Mouse (Mus musculus) neural tube, embryonic 12.5 days (tissue): ENCODE results near the gene Wbp2. TPM values are rescaled to one million over a fixed set of nuclear protein-coding genes. Genes with fewer than 3 reads are reported as not detected.

Experiments used
- ATAC-seq: fragments of 200-750 bp; cut with Nextera tagmentation; 2 replicates; pipeline ENCODE4 v1.8.0; 2017; ENCODE audit warnings: low read depth, mild to moderate bottlenecking, moderate TSS enrichment, moderate library complexity; ENCODE audit not compliant: low FRiP score
- H3K27ac ChIP-seq: fragments of 300-500 bp; sonication (generic); 2 replicates; pipeline ENCODE4 v1.5.1; 2016
- H3K27me3 ChIP-seq: fragments of 300-500 bp; sonication (generic); replicated peaks from 2 replicates; pipeline ENCODE4 v1.6.1; 2016; ENCODE audit warnings: mild to moderate bottlenecking
- H3K36me3 ChIP-seq: fragments of 300-500 bp; sonication (generic); 2 replicates; pipeline ENCODE4 v1.6.1; 2016; ENCODE audit warnings: mild to moderate bottlenecking
- H3K4me1 ChIP-seq: fragments of 300-500 bp; sonication (generic); 2 replicates; pipeline ENCODE4 v1.6.1; 2016
- H3K4me2 ChIP-seq: fragments of 300-500 bp; sonication (generic); replicated peaks from 2 replicates; pipeline ENCODE4 v1.6.1; 2016; ENCODE audit warnings: mild to moderate bottlenecking
- H3K4me3 ChIP-seq: fragments of 300-500 bp; sonication (generic); 2 replicates; pipeline ENCODE4 v1.5.1; 2016
- H3K9ac ChIP-seq: fragments of 300-500 bp; sonication (generic); 2 replicates; pipeline ENCODE4 v1.6.1; 2016; ENCODE audit warnings: mild to moderate bottlenecking
- H3K9me3 ChIP-seq: fragments of 300-500 bp; sonication (generic); 2 replicates; pipeline ENCODE4 v1.6.1; 2016; ENCODE audit warnings: mild to moderate bottlenecking
- WGBS: fragments of 180-500 bp; shearing (Covaris S2); methylation state at CpG from one replicate; pipeline ENCODE4 v1.1.7; 2016; 5-methylcytosine and 5-hydroxymethylcytosine counted together
- polyA plus RNA-seq: library from polyadenylated mRNA; unstranded; fragments of >200 nt; fragmentation: Nextera tagmentation; extraction: Ambion mirVana; gene quantifications from 2 replicates; pipeline ENCODE4 v1.2.1, GENCODE M21; 2016

Wbp2 gene
- polyA plus RNA-seq, 1 experiment from 2014 or later: 110 TPM

GRCm38 (mm10) chr11:116030898-116031845, 55.6 kb downstream of the Wbp2 start:
- Histone ChIP-seq H3K4me2 (peak overlapping the region; percentile 88), H3K27ac (peak overlapping the region; percentile 94), H3K27me3 (no peaks in the 10 kb centered on the region), H3K4me3 (peak overlapping the region; percentile 68), H3K9ac (peak overlapping the region; percentile 91), H3K36me3 (no peaks in the 10 kb centered on the region; the same call in 1 of the 2 replicates), H3K9me3 (no peaks in the 10 kb centered on the region), H3K4me1 (peaks cover 13% of the 10 kb centered on the region)
- peak; percentile 45 for ATAC-seq
- 28% methylated on average over 14 of the region's 14 CpGs for WGBS

GRCm38 (mm10) chr11:116030088-116030897, 56.5 kb downstream of the Wbp2 start, which contains the start of gene Unk:
TSS of gene Unk (plus strand) at chr11:116030322.
- WGBS: 1% methylated on average over 67 of the region's 67 CpGs
- H3K9me3 ChIP-seq: no peaks in the 10 kb centered on the region
- H3K4me3 ChIP-seq: peak within 1 kb of the TSS; percentile 68
- peak within 1 kb of the TSS; percentile 91 for H3K9ac ChIP-seq
- no peaks in the 10 kb centered on the region for H3K27me3 ChIP-seq
- H3K4me1 ChIP-seq: peaks cover 13% of the 10 kb centered on the region
- ATAC-seq: peak; percentile 96
- peak within 1 kb of the TSS; percentile 88 for H3K4me2 ChIP-seq
- peak within 1 kb of the TSS; percentile 94 for H3K27ac ChIP-seq
- H3K36me3 ChIP-seq: no peaks in the 10 kb centered on the region; the same call in 1 of the 2 replicates

GRCm38 (mm10) chr11:116029086-116029865, 57.5 kb downstream of the Wbp2 start:
- WGBS: 82% methylated on average over 6 of the region's 6 CpGs
- H3K4me2 ChIP-seq: peak overlapping the region; percentile 88
- H3K9me3 ChIP-seq: no peaks in the 10 kb centered on the region
- H3K27me3 ChIP-seq: no peaks in the 10 kb centered on the region
- H3K4me3 ChIP-seq: peak overlapping the region; percentile 30
- no peaks in the 10 kb centered on the region for H3K36me3 ChIP-seq
- H3K27ac ChIP-seq: no peak overlapping the region
- ATAC-seq: no peak
- H3K4me1 ChIP-seq: peaks cover 13% of the 10 kb centered on the region
- 0 out of 2 replicates have a peak overlapping the region, but pooled peaks have one; percentile 35 for H3K9ac ChIP-seq

Other genes starting within 250 kb of the Wbp2 start
- gene Myo15b, start 228.6 kb downstream of the Wbp2 start, polyA plus RNA-seq: 0.11 and 0.19 TPM in 2 replicates
- 1.8 and 2.7 TPM in 2 replicates for gene Smim5, start 187.0 kb downstream of the Wbp2 start, polyA plus RNA-seq
- 0.83 and 1.0 TPM in 2 replicates for gene Smim6, start 175.0 kb downstream of the Wbp2 start, polyA plus RNA-seq
- gene Sap30bp, start 153.7 kb downstream of the Wbp2 start, polyA plus RNA-seq: 53.7 and 54.8 TPM in 2 replicates
- gene Recql5, start 153.5 kb downstream of the Wbp2 start, polyA plus RNA-seq: 24.2 and 30.2 TPM in 2 replicates
- gene Itgb4, start 112.3 kb downstream of the Wbp2 start, polyA plus RNA-seq: 0.99 and 1.4 TPM in 2 replicates
- gene Galk1, start 74.3 kb downstream of the Wbp2 start, polyA plus RNA-seq: 100 and 109 TPM in 2 replicates
- 2,060 and 2,115 TPM in 2 replicates for gene H3f3b, start 59.0 kb downstream of the Wbp2 start, polyA plus RNA-seq
- 47.9 and 48.6 TPM in 2 replicates for gene Unk, start 56.7 kb downstream of the Wbp2 start, polyA plus RNA-seq
- 1.3 and 1.7 TPM in 2 replicates for gene Unc13d, start 9.0 kb downstream of the Wbp2 start, polyA plus RNA-seq
- gene Trim47, start 40.2 kb upstream of the Wbp2 start, polyA plus RNA-seq: 3.7 and 5.0 TPM in 2 replicates
- gene Trim65, start 44.1 kb upstream of the Wbp2 start, polyA plus RNA-seq: 2.0 and 2.1 TPM in 2 replicates
- gene Mrpl38, start 51.9 kb upstream of the Wbp2 start, polyA plus RNA-seq: 83.7 and 85.5 TPM in 2 replicates
- 63.2 and 67.0 TPM in 2 replicates for gene Fbf1, start 81.2 kb upstream of the Wbp2 start, polyA plus RNA-seq
- 67.6 and 68.9 TPM in 2 replicates for gene Ten1, start 111.9 kb upstream of the Wbp2 start, polyA plus RNA-seq
- 42.2 and 44.0 TPM in 2 replicates for gene Acox1, start 112.0 kb upstream of the Wbp2 start, polyA plus RNA-seq
- 0.76 and 0.95 TPM in 2 replicates for gene Evpl, start 151.1 kb upstream of the Wbp2 start, polyA plus RNA-seq
- 85.3 and 88.4 TPM in 2 replicates for gene Srp68, start 187.2 kb upstream of the Wbp2 start, polyA plus RNA-seq
- gene Galr2, start 193.9 kb upstream of the Wbp2 start, polyA plus RNA-seq: 1.4 and 2.0 TPM in 2 replicates
- 75.5 and 89.3 TPM in 2 replicates for gene Exoc7, start 220.2 kb upstream of the Wbp2 start, polyA plus RNA-seq
- gene Foxj1, start 248.4 kb upstream of the Wbp2 start, polyA plus RNA-seq: 7.1 and 7.3 TPM in 2 replicates